Mouse (Mus musculus) CH12.LX (cell line): ENCODE data around the gene Cnpy2.

Source experiments
- CHD1 ChIP-seq: IDR thresholded peaks from 2 replicates; pipeline ENCODE4 v1.6.1; 2012; ENCODE audit warnings: low read depth, low read length, improper control_type of control experiment, inconsistent platforms
- CTCF ChIP-seq, 2 experiments: IDR thresholded peaks in 1 of 2; conservative IDR thresholded peaks in 1 of 2; 2 replicates each; pipeline ENCODE4 v1.5.1; 2011 to 2012; ENCODE audit warnings: low read depth in 2 of 2, low read length in 2 of 2, improper control_type of control experiment in 1 of 2, inconsistent platforms in 1 of 2, mild to moderate bottlenecking in 1 of 2, moderate library complexity in 1 of 2
- ELF1 ChIP-seq: IDR thresholded peaks from 2 replicates; pipeline ENCODE4 v1.6.1; 2014; ENCODE audit warnings: low read depth, mild to moderate bottlenecking, inconsistent platforms, low read length, improper control_type of control experiment
- EP300 ChIP-seq: IDR thresholded peaks from 2 replicates; pipeline ENCODE4 v1.6.1; 2011; ENCODE audit warnings: low read length, improper control_type of control experiment
- MAFK ChIP-seq: IDR thresholded peaks from 2 replicates; pipeline ENCODE4 v1.6.1; 2011; ENCODE audit warnings: low read length, improper control_type of control experiment; ENCODE audit not compliant: insufficient replicate concordance
- MEF2A ChIP-seq: IDR thresholded peaks from 2 replicates; pipeline ENCODE4 v1.6.1; 2014; ENCODE audit warnings: low read depth, mild to moderate bottlenecking, inconsistent platforms, low read length, improper control_type of control experiment, borderline replicate concordance
- POLR2A ChIP-seq: IDR thresholded peaks from 2 replicates; pipeline ENCODE4 v1.6.1; 2011; ENCODE audit warnings: low read depth, mild to moderate bottlenecking, improper control_type of control experiment, low read length

- TF ChIP-seq CTCF (conservative IDR thresholded peaks at IDR 0.05 in 1 of 2, IDR thresholded peaks at IDR 0.05 in 1 of 2; ENCODE audit: low read depth in 2 of 2, low read length in 2 of 2) (no peak), POLR2A (no peak), ELF1 (no peak), MEF2A (no peak), MAFK (no peak), EP300 (no peak), CHD1 (no peak)
These were observed 40.6 kb upstream of the Cnpy2 start for GRCm38 (mm10) chr10:128281682-128282081.
